Mouse (Mus musculus): ENCODE measurements around the gene Hipk1. TPM values are rescaled to one million over a fixed set of nuclear protein-coding genes. Genes with fewer than 3 reads are reported as not detected.

The Hipk1 gene
- polyA plus RNA-seq, 1 experiment, result 16.7 TPM

- H3K36me3 ChIP-seq (ENCODE audit: control insufficient read depth, insufficient read depth), result no peaks in the 10 kb centered on the region
- H3ac ChIP-seq (ENCODE audit: control insufficient read depth, insufficient read length), result no peak overlapping the region
- H3K4me3 ChIP-seq, result no peak overlapping the region
- H3K79me2 ChIP-seq (ENCODE audit: control insufficient read depth, insufficient read depth), result no peaks in the 10 kb centered on the region
- no peak for TF ChIP-seq POLR2AphosphoS2 (IDR thresholded peaks at IDR 0.05; ENCODE audit: insufficient read length, low read depth)
- no peak for TF ChIP-seq REST (IDR thresholded peaks at IDR 0.05; ENCODE audit: insufficient read depth, insufficient read length)
- TF ChIP-seq SRF (IDR thresholded peaks at IDR 0.05; ENCODE audit: control insufficient read depth, insufficient read length, low read depth), result no peak
- TF ChIP-seq POLR2A (IDR thresholded peaks at IDR 0.05; ENCODE audit: insufficient read length, low read depth), result no peak
- TF ChIP-seq MYOG (IDR thresholded peaks at IDR 0.05; ENCODE audit: control insufficient read depth in 1 of 3, insufficient read depth in 1 of 3, insufficient read length in 2 of 3, low read depth in 2 of 3), result no peak
- TF ChIP-seq MYOD1 (IDR thresholded peaks at IDR 0.05; ENCODE audit: control insufficient read depth in 1 of 3, insufficient read length in 2 of 3, low read depth in 2 of 3), result no peak
- no peak for TF ChIP-seq CEBPB (IDR thresholded peaks at IDR 0.05; ENCODE audit: insufficient read depth, poor library complexity, severe bottlenecking)
- TF ChIP-seq TCF12 (IDR thresholded peaks at IDR 0.05; ENCODE audit: insufficient read depth, poor library complexity, severe bottlenecking), result no peak
- no peak for TF ChIP-seq USF1 (IDR thresholded peaks at IDR 0.05; ENCODE audit: low read depth)
- TF ChIP-seq MAX (IDR thresholded peaks at IDR 0.05; ENCODE audit: low read depth), result no peak
- no peak for TF ChIP-seq TCF3 (IDR thresholded peaks at IDR 0.05; ENCODE audit: insufficient read length, low read depth)
- no peak for TF ChIP-seq E2F4 (IDR thresholded peaks at IDR 0.05; ENCODE audit: insufficient read depth)
- H3K27me3 ChIP-seq (ENCODE audit: control insufficient read depth, insufficient read depth, insufficient read length), result no peaks in the 10 kb centered on the region
- H3K4me2 ChIP-seq (ENCODE audit: low read depth), result no peak overlapping the region
Measured at GRCm38 (mm10) chr3:103835951-103836310, 44.6 kb upstream of the Hipk1 start.

GRCm38 (mm10) chr3:103835272-103835950 is 44.0 kb upstream of the Hipk1 start:
- Histone ChIP-seq H3ac (ENCODE audit: control insufficient read depth, insufficient read length) (no peak overlapping the region), H3K27me3 (ENCODE audit: control insufficient read depth, insufficient read depth, insufficient read length) (no peaks in the 10 kb centered on the region), H3K4me3 (no peak overlapping the region), H3K36me3 (ENCODE audit: control insufficient read depth, insufficient read depth) (no peaks in the 10 kb centered on the region), H3K4me2 (ENCODE audit: low read depth) (no peak overlapping the region), H3K79me2 (ENCODE audit: control insufficient read depth, insufficient read depth) (no peaks in the 10 kb centered on the region)
- no peak for TF ChIP-seq CEBPB (IDR thresholded peaks at IDR 0.05; ENCODE audit: insufficient read depth, poor library complexity, severe bottlenecking)
- TF ChIP-seq MAX (IDR thresholded peaks at IDR 0.05; ENCODE audit: low read depth), result no peak
- TF ChIP-seq MYOD1 (IDR thresholded peaks at IDR 0.05; ENCODE audit: control insufficient read depth in 1 of 3, insufficient read length in 2 of 3, low read depth in 2 of 3), result no peak
- no peak for TF ChIP-seq POLR2A (IDR thresholded peaks at IDR 0.05; ENCODE audit: insufficient read length, low read depth)

- TF ChIP-seq MAX (IDR thresholded peaks at IDR 0.05; ENCODE audit: low read depth) (no peak), USF1 (IDR thresholded peaks at IDR 0.05; ENCODE audit: low read depth) (no peak), E2F4 (IDR thresholded peaks at IDR 0.05; ENCODE audit: insufficient read depth) (no peak), MYOG (IDR thresholded peaks at IDR 0.05; ENCODE audit: control insufficient read depth in 1 of 3, insufficient read depth in 1 of 3, insufficient read length in 2 of 3, low read depth in 2 of 3) (no peak), TCF3 (IDR thresholded peaks at IDR 0.05; ENCODE audit: insufficient read length, low read depth) (no peak), POLR2AphosphoS2 (IDR thresholded peaks at IDR 0.05; ENCODE audit: insufficient read length, low read depth) (no peak), TCF12 (IDR thresholded peaks at IDR 0.05; ENCODE audit: insufficient read depth, poor library complexity, severe bottlenecking) (no peak), POLR2A (IDR thresholded peaks at IDR 0.05; ENCODE audit: insufficient read length, low read depth) (no peak), REST (IDR thresholded peaks at IDR 0.05; ENCODE audit: insufficient read depth, insufficient read length) (no peak), SRF (IDR thresholded peaks at IDR 0.05; ENCODE audit: control insufficient read depth, insufficient read length, low read depth) (no peak), CEBPB (IDR thresholded peaks at IDR 0.05; ENCODE audit: insufficient read depth, poor library complexity, severe bottlenecking) (no peak), MYOD1 (IDR thresholded peaks at IDR 0.05; ENCODE audit: control insufficient read depth in 1 of 3, insufficient read length in 2 of 3, low read depth in 2 of 3) (no peak)
- Histone ChIP-seq H3K4me2 (ENCODE audit: low read depth) (no peak overlapping the region), H3ac (ENCODE audit: control insufficient read depth, insufficient read length) (no peak overlapping the region), H3K27me3 (ENCODE audit: control insufficient read depth, insufficient read depth, insufficient read length) (no peaks in the 10 kb centered on the region), H3K79me2 (ENCODE audit: control insufficient read depth, insufficient read depth) (no peaks in the 10 kb centered on the region), H3K36me3 (ENCODE audit: control insufficient read depth, insufficient read depth) (no peaks in the 10 kb centered on the region), H3K4me3 (no peak overlapping the region)
Measured at GRCm38 (mm10) chr3:103834001-103834400, 42.6 kb upstream of the Hipk1 start.

- Histone ChIP-seq H3K36me3 (ENCODE audit: control insufficient read depth, insufficient read depth) (no peaks in the 10 kb centered on the region), H3K4me3 (no peak within 1 kb of the TSS), H3K27me3 (ENCODE audit: control insufficient read depth, insufficient read depth, insufficient read length) (no peaks in the 10 kb centered on the region), H3K79me2 (ENCODE audit: control insufficient read depth, insufficient read depth) (no peaks in the 10 kb centered on the region), H3K4me2 (ENCODE audit: low read depth) (no peak within 1 kb of the TSS), H3ac (ENCODE audit: control insufficient read depth, insufficient read length) (no peak within 1 kb of the TSS)
- TF ChIP-seq MAX (IDR thresholded peaks at IDR 0.05; ENCODE audit: low read depth), result no peak
- no peak for TF ChIP-seq USF1 (IDR thresholded peaks at IDR 0.05; ENCODE audit: low read depth)
- TF ChIP-seq MYOG (IDR thresholded peaks at IDR 0.05; ENCODE audit: control insufficient read depth in 1 of 3, insufficient read depth in 1 of 3, insufficient read length in 2 of 3, low read depth in 2 of 3), result no peak
- no peak for TF ChIP-seq TCF3 (IDR thresholded peaks at IDR 0.05; ENCODE audit: insufficient read length, low read depth)
- TF ChIP-seq E2F4 (IDR thresholded peaks at IDR 0.05; ENCODE audit: insufficient read depth), result no peak
- no peak for TF ChIP-seq TCF12 (IDR thresholded peaks at IDR 0.05; ENCODE audit: insufficient read depth, poor library complexity, severe bottlenecking)
- TF ChIP-seq SRF (IDR thresholded peaks at IDR 0.05; ENCODE audit: control insufficient read depth, insufficient read length, low read depth), result no peak
- no peak for TF ChIP-seq CEBPB (IDR thresholded peaks at IDR 0.05; ENCODE audit: insufficient read depth, poor library complexity, severe bottlenecking)
- TF ChIP-seq REST (IDR thresholded peaks at IDR 0.05; ENCODE audit: insufficient read depth, insufficient read length), result no peak
- TF ChIP-seq POLR2AphosphoS2 (IDR thresholded peaks at IDR 0.05; ENCODE audit: insufficient read length, low read depth), result no peak
- TF ChIP-seq POLR2A (IDR thresholded peaks at IDR 0.05; ENCODE audit: insufficient read length, low read depth), result no peak
- TF ChIP-seq MYOD1 (IDR thresholded peaks at IDR 0.05; ENCODE audit: control insufficient read depth in 1 of 3, insufficient read length in 2 of 3, low read depth in 2 of 3), result no peak
Measured at GRCm38 (mm10) chr3:103832426-103832825, 41.1 kb upstream of the Hipk1 start, which contains the start of gene Bcl2l15. Gene Bcl2l15, plus strand, starts transcription at chr3:103832601.

Measured in myocyte (in vitro differentiated cells).